Mouse (Mus musculus) lung, postnatal 14 days (tissue): ENCODE measurements around the gene Pirb.

Experiments
- DNase-seq: peaks from one replicate; pipeline ENCODE4 v3.0.0; 2021

Gene Pirb

GRCm38 (mm10) chr7:3692382-3692986, 27.7 kb downstream of the Pirb start, which contains the start of gene Tsen34:
Gene Tsen34 (plus strand): TSS chr7:3692863.
- DNase-seq = no peak

- DNase-seq = no peak
Measured at GRCm38 (mm10) chr7:3691919-3692318, 28.3 kb downstream of the Pirb start.

- no peak for DNase-seq
Measured at GRCm38 (mm10) chr7:3685400-3686187, 34.6 kb downstream of the Pirb start.

GRCm38 (mm10) chr7:3684698-3685097, 35.5 kb downstream of the Pirb start:
- DNase-seq = no peak

- DNase-seq = no peak
Measured at GRCm38 (mm10) chr7:3683908-3684550, 36.2 kb downstream of the Pirb start.

GRCm38 (mm10) chr7:3677342-3677741, 42.8 kb downstream of the Pirb start, which contains the start of gene Tmc4:
Gene Tmc4 (minus strand): TSS chr7:3677553.
- DNase-seq = peak; percentile 52

GRCm38 (mm10) chr7:3676371-3676770, 43.8 kb downstream of the Pirb start:
- DNase-seq = no peak

GRCm38 (mm10) chr7:3675228-3675548, 45.0 kb downstream of the Pirb start:
- no peak for DNase-seq

- DNase-seq = peak; percentile 91
Measured at GRCm38 (mm10) chr7:3674507-3675227, 45.5 kb downstream of the Pirb start.

GRCm38 (mm10) chr7:3666921-3667391, 53.2 kb downstream of the Pirb start:
- no peak for DNase-seq

- DNase-seq = peak; percentile 97
Measured at GRCm38 (mm10) chr7:3665215-3666114, 54.7 kb downstream of the Pirb start, which contains the start of gene Leng1. Gene Leng1 (minus strand): TSS chr7:3665840.

- no peak for DNase-seq
Measured at GRCm38 (mm10) chr7:3664524-3665214, 55.5 kb downstream of the Pirb start.
